Mouse (Mus musculus): ENCODE data around the gene Mdm2.

- TF ChIP-seq CTCF (IDR thresholded peaks at IDR 0.05; ENCODE audit: low read depth, low read length) (no peak), POLR2A (IDR thresholded peaks at IDR 0.05; ENCODE audit: extremely low read depth, insufficient read depth, low read length) (no peak)
These were observed 60.4 kb downstream of the Mdm2 start for GRCm38 (mm10) chr10:117650042-117650655.
